Mouse (Mus musculus): ENCODE measurements around the gene Syt12.

- no peak for TF ChIP-seq GATA1 (IDR thresholded peaks at IDR 0.05; ENCODE audit: borderline replicate concordance, low read length)
- TF ChIP-seq FLI1 (IDR thresholded peaks at IDR 0.05; ENCODE audit: low read length), result no peak
These were observed 28.0 kb downstream of the Syt12 start for GRCm38 (mm10) chr19:4449230-4449629.
